Mouse (Mus musculus): ENCODE measurements around the gene Ctnna2. TPM values are rescaled to one million over a fixed set of nuclear protein-coding genes. Genes with fewer than 3 reads are reported as not detected.

The Ctnna2 gene
- total RNA-seq, 2 experiments from 2014 or later, result not detected

GRCm38 (mm10) chr6:77050193-77050592 is 929.3 kb downstream of the Ctnna2 start:
- no peak for ATAC-seq (replicated peaks; ENCODE audit: low FRiP score, poor library complexity, severe bottlenecking)

GRCm38 (mm10) chr6:77047568-77047967 is 931.9 kb downstream of the Ctnna2 start:
- ATAC-seq (replicated peaks; ENCODE audit: low FRiP score, poor library complexity, severe bottlenecking), result no peak

- ATAC-seq (replicated peaks; ENCODE audit: low FRiP score, poor library complexity, severe bottlenecking), result no peak
Measured at GRCm38 (mm10) chr6:77025066-77025465, 954.4 kb downstream of the Ctnna2 start.

- no peak for ATAC-seq (replicated peaks; ENCODE audit: low FRiP score, poor library complexity, severe bottlenecking)
Measured at GRCm38 (mm10) chr6:77013194-77013593, 966.3 kb downstream of the Ctnna2 start.

- ATAC-seq (replicated peaks; ENCODE audit: low FRiP score, poor library complexity, severe bottlenecking), result no peak
Measured at GRCm38 (mm10) chr6:77011001-77011400, 968.5 kb downstream of the Ctnna2 start.

GRCm38 (mm10) chr6:76992128-76992527 is 987.4 kb downstream of the Ctnna2 start:
- ATAC-seq (replicated peaks; ENCODE audit: low FRiP score, poor library complexity, severe bottlenecking), result no peak

- ATAC-seq (replicated peaks; ENCODE audit: low FRiP score, poor library complexity, severe bottlenecking), result no peak
Measured at GRCm38 (mm10) chr6:76984773-76985172, 994.7 kb downstream of the Ctnna2 start.

GRCm38 (mm10) chr6:76981651-76982050 is 997.8 kb downstream of the Ctnna2 start:
- ATAC-seq (replicated peaks; ENCODE audit: low FRiP score, poor library complexity, severe bottlenecking), result no peak

GRCm38 (mm10) chr6:76979247-76979850 is 1000.1 kb downstream of the Ctnna2 start:
- no peak for ATAC-seq (replicated peaks; ENCODE audit: low FRiP score, poor library complexity, severe bottlenecking)

- ATAC-seq (replicated peaks; ENCODE audit: low FRiP score, poor library complexity, severe bottlenecking), result no peak
Measured at GRCm38 (mm10) chr6:76977817-76978216, 1001.7 kb downstream of the Ctnna2 start.

GRCm38 (mm10) chr6:76974297-76974696 is 1005.2 kb downstream of the Ctnna2 start:
- no peak for ATAC-seq (replicated peaks; ENCODE audit: low FRiP score, poor library complexity, severe bottlenecking)

- no peak for ATAC-seq (replicated peaks; ENCODE audit: low FRiP score, poor library complexity, severe bottlenecking)
Measured at GRCm38 (mm10) chr6:76964998-76965432, 1014.5 kb downstream of the Ctnna2 start.

- no peak for ATAC-seq (replicated peaks; ENCODE audit: low FRiP score, poor library complexity, severe bottlenecking)
Measured at GRCm38 (mm10) chr6:76908086-76908485, 1071.4 kb downstream of the Ctnna2 start.

- ATAC-seq (replicated peaks; ENCODE audit: low FRiP score, poor library complexity, severe bottlenecking), result no peak
Measured at GRCm38 (mm10) chr6:76897156-76897555, 1082.3 kb downstream of the Ctnna2 start.
